Mouse (Mus musculus) CH12.LX (cell line): ENCODE measurements at regions not wholly inside any gene's neighbourhood (a gene's known extent, or its start where the extent isn't known, plus 50 kb on each side); places are given as distances from the start of the nearest gene placed in this dataset.

ENCODE experiments used
- CTCF ChIP-seq, 2 experiments: IDR thresholded peaks in 1 of 2; conservative IDR thresholded peaks in 1 of 2; 2 replicates each; pipeline ENCODE4 v1.5.1; 2011 to 2012; ENCODE audit warnings: low read depth in 2 of 2, low read length in 2 of 2, improper control_type of control experiment in 1 of 2, inconsistent platforms in 1 of 2, mild to moderate bottlenecking in 1 of 2, moderate library complexity in 1 of 2
- EP300 ChIP-seq: IDR thresholded peaks from 2 replicates; pipeline ENCODE4 v1.6.1; 2011; ENCODE audit warnings: low read length, improper control_type of control experiment
- GABPA ChIP-seq: IDR thresholded peaks from 2 replicates; pipeline ENCODE4 v1.6.1; 2012; ENCODE audit warnings: low read depth, low read length, improper control_type of control experiment, inconsistent platforms; ENCODE audit not compliant: insufficient replicate concordance
- POLR2A ChIP-seq: IDR thresholded peaks from 2 replicates; pipeline ENCODE4 v1.6.1; 2011; ENCODE audit warnings: low read depth, mild to moderate bottlenecking, improper control_type of control experiment, low read length
- RCOR1 ChIP-seq: conservative IDR thresholded peaks from 2 replicates; pipeline ENCODE4 v1.6.1; 2012; ENCODE audit warnings: low read depth, mild to moderate bottlenecking, inconsistent platforms, low read length, improper control_type of control experiment
- TCF12 ChIP-seq: IDR thresholded peaks from 2 replicates; pipeline ENCODE4 v1.6.1; 2014; ENCODE audit warnings: low read depth, mild to moderate bottlenecking, inconsistent platforms, low read length, improper control_type of control experiment
- ZC3H11A ChIP-seq: IDR thresholded peaks from 2 replicates; pipeline ENCODE4 v1.6.1; 2012; ENCODE audit warnings: low read depth, mild to moderate bottlenecking, inconsistent platforms, low read length, improper control_type of control experiment
- ZKSCAN1 ChIP-seq: IDR thresholded peaks from 2 replicates; pipeline ENCODE4 v1.6.1; 2012; ENCODE audit warnings: low read depth, inconsistent platforms, low read length, improper control_type of control experiment, borderline replicate concordance

- TF ChIP-seq CTCF (conservative IDR thresholded peaks at IDR 0.05 in 1 of 2, IDR thresholded peaks at IDR 0.05 in 1 of 2; ENCODE audit: low read depth in 2 of 2, low read length in 2 of 2), result no peak
- no peak for TF ChIP-seq ZC3H11A
- no peak for TF ChIP-seq EP300
- no peak for TF ChIP-seq POLR2A
- TF ChIP-seq ZKSCAN1, result no peak
- no peak for TF ChIP-seq GABPA
- no peak for TF ChIP-seq TCF12
- TF ChIP-seq RCOR1, result no peak
Measured at GRCm38 (mm10) chr12:8854401-8854800, 67.1 kb upstream of the Laptm4a start.
